Mouse (Mus musculus): ENCODE results near the gene Mycbpap. TPM values are rescaled to one million over a fixed set of nuclear protein-coding genes. Genes with fewer than 3 reads are reported as not detected.
A peak's percentile ranks its signal among the peaks of the same experiment; 100 is the strongest.

Mycbpap gene
- polyA plus RNA-seq, 1 experiment from 2014 or later: 5.0 TPM

DNA sequence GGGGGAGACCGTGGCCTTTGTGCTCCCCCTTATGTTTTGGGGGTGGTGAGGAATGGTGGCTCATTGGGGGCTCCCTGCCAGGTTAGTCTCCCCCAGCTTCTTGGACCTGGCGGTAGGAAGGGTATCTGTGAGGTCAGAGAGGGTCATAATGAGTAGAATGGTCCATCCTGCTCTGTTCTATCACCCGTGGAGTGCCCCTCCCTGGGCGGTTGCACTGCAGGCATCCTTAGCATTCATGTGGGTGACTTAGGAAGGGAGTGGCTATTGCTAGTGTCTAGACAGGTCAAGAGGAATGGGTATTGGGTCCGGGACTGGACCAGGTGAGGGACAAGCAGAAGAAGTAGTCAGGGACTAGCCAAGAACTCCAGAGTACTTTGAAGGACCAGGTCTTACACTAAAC, 36.3 kb downstream of the Mycbpap start:
- Histone ChIP-seq H3K4me3 (no peak overlapping the region), H3K36me3 (no peaks in the 10 kb centered on the region), H3K27ac (0 out of 2 replicates have a peak overlapping the region, but pooled peaks have one; percentile 5), H3K9me3 (replicated peaks) (no peaks in the 10 kb centered on the region), H3K4me1 (peaks cover 54% of the 10 kb centered on the region), H3K27me3 (ENCODE audit: low read depth, poor library complexity, severe bottlenecking) (peaks cover 42% of the 10 kb centered on the region)
- no peak for DNase-seq (ENCODE audit: low spot score)
- WGBS: 83% methylated on average over 5 of the region's 5 CpGs

DNA sequence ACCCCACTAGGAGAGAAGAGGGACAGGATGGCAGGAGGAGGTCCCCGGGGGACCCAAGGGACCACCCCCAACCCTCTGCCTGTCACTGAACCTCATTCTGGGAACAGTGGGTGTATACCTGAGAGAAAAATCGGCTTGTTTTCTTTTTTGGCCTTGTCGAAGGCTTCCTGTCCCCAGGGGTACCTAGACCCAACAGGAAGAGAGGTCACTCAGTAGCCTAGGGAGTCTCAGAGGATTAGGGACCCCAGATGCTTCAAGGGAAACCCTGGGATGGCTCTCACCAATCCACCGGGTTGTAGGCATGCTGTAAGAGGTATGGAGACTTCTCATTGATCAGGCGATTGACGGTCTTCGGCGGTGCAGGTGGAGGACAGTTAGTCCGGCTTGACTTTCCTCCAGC, 36.9 kb downstream of the Mycbpap start:
- WGBS: 89% methylated on average over 9 of the region's 9 CpGs

DNA sequence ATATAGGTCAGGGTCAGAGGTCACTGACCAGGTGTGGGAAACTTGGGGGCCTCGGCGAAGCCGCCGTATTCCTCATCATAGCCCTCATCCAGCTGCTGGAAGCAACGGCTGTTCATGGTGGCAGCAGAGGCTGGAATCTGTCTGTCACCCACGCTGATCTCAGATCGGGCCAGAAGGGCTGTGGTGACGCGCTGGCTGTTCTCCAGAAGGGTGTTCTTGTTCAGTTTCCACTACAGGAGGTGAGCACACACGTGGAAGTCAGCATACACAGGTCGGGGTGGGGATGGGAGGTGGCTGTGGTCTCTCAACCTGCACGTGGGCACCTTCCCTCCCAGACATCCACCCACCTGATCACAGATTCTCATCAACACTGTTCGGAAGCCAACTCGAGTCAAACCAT, 37.6 kb downstream of the Mycbpap start:
- H3K27ac ChIP-seq: peak overlapping the region; percentile 42; the same call in 1 of the 2 replicates
- H3K27me3 ChIP-seq (ENCODE audit: low read depth, poor library complexity, severe bottlenecking): peaks cover 36% of the 10 kb centered on the region
- no peak for DNase-seq (ENCODE audit: low spot score)
- 0 out of 2 replicates have a peak overlapping the region, but pooled peaks have one; percentile 9 for H3K4me3 ChIP-seq
- H3K9me3 ChIP-seq (replicated peaks): no peaks in the 10 kb centered on the region
- WGBS: 58% methylated on average over 14 of the region's 14 CpGs
- H3K36me3 ChIP-seq: no peaks in the 10 kb centered on the region
- peaks cover 41% of the 10 kb centered on the region for H3K4me1 ChIP-seq

More for the DNA sequence above, 36.9 kb downstream of the Mycbpap start:
- Histone ChIP-seq H3K27ac (no peak overlapping the region), H3K27me3 (ENCODE audit: low read depth, poor library complexity, severe bottlenecking) (peaks cover 40% of the 10 kb centered on the region), H3K4me3 (no peak overlapping the region), H3K36me3 (no peaks in the 10 kb centered on the region), H3K9me3 (replicated peaks) (no peaks in the 10 kb centered on the region), H3K4me1 (peaks cover 48% of the 10 kb centered on the region)
- DNase-seq (ENCODE audit: low spot score): no peak

DNA sequence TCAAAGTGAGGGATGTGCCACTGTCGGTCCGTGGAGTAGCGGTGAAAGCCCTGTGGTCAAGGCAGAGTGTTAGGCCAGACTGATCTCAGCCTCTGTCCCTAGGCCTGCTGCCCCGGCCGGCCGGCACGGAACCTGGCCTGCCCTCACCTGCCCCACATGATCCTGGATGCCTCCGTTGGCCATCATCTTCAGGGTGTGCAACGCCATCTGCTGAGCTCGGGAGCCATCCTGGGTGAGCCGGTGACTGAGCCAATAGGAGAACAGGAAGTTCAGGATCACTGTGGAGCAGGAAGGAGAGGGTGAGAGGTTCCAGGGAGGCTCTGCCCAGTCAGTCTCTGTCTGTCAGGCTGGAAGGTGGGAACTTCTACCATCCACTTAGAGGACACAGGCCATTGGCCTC, 38.1 kb downstream of the Mycbpap start:
- Histone ChIP-seq H3K4me1 (peaks cover 38% of the 10 kb centered on the region), H3K27ac (peak overlapping the region; percentile 42; the same call in 1 of the 2 replicates), H3K36me3 (no peaks in the 10 kb centered on the region), H3K9me3 (replicated peaks) (no peaks in the 10 kb centered on the region), H3K27me3 (ENCODE audit: low read depth, poor library complexity, severe bottlenecking) (peaks cover 38% of the 10 kb centered on the region), H3K4me3 (no peak overlapping the region)
- no peak for DNase-seq (ENCODE audit: low spot score)
- WGBS: 61% methylated on average over 11 of the region's 11 CpGs

DNA sequence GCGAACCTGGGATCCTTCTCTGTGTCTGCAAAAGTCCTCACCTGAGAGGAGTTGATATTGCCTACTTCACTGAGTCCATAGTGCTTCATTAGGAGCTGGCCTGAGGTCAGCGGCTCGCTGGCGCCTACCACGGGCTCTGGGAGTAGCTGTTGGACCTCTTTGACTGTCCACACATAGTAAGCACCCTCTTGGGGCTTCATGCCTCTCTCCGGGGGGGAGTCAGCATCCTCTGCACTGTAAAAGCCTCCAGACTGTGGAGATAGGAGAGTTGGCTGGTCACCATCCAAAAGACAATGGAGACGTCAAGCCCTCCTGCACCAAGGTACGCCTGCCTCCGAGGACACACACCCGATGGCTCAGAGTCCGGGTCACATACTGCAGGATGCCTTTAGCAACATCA, 38.8 kb downstream of the Mycbpap start:
- Histone ChIP-seq H3K27me3 (ENCODE audit: low read depth, poor library complexity, severe bottlenecking) (peaks cover 45% of the 10 kb centered on the region), H3K27ac (no peak overlapping the region), H3K9me3 (replicated peaks) (no peaks in the 10 kb centered on the region), H3K4me1 (peaks cover 36% of the 10 kb centered on the region), H3K36me3 (no peaks in the 10 kb centered on the region), H3K4me3 (no peak overlapping the region)
- no peak for DNase-seq (ENCODE audit: low spot score)
- 94% methylated on average over 11 of the region's 11 CpGs for WGBS

DNA sequence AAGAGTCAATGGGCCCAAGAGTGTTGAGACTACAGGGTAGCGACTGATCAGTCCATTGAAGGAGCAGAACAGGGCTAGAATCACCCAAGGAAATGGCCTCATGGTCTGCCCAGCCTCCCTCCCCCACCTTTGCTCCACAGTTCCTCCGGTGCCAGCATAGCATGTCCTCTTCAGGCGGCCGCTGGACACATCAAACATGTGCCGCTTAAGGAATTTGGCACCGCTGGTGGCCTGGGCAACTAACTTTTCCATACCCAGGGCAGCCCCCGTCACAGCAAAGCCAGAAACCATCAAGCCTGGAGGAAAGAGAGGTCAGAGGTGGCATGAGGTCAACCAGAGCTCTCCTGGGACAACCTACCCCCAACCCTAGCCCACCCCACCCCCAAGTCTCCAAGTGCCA, 39.6 kb downstream of the Mycbpap start:
- Histone ChIP-seq H3K4me1 (peaks cover 36% of the 10 kb centered on the region), H3K36me3 (no peaks in the 10 kb centered on the region), H3K27me3 (ENCODE audit: low read depth, poor library complexity, severe bottlenecking) (peaks cover 53% of the 10 kb centered on the region), H3K27ac (no peak overlapping the region), H3K9me3 (replicated peaks) (no peaks in the 10 kb centered on the region), H3K4me3 (no peak overlapping the region)
- no peak for DNase-seq (ENCODE audit: low spot score)
- 88% methylated on average over 7 of the region's 7 CpGs for WGBS

DNA sequence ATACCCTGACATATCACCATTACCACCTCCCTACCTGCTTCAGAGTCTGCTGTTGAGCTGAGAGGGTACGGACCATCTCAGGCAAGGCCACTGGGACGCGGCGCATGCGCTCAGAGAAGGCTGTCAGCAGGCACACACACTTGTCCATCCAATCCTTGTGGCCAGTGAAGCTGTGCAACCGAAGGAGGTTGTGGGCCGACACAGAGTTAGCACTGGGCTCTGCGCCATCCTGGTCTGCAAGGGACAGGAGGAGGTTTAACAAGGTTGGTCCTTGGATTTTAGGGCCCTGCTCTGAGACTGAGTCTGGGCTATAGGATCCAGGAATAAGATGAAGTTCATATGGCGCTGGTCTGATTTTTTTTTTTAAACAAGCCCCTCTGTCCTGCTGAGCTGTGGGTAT, 41.2 kb downstream of the Mycbpap start:
- no peak for DNase-seq (ENCODE audit: low spot score)
- 94% methylated on average over 9 of the region's 9 CpGs for WGBS
- Histone ChIP-seq H3K27me3 (ENCODE audit: low read depth, poor library complexity, severe bottlenecking) (peaks cover 64% of the 10 kb centered on the region), H3K36me3 (no peaks in the 10 kb centered on the region), H3K9me3 (replicated peaks) (no peaks in the 10 kb centered on the region), H3K27ac (no peak overlapping the region), H3K4me1 (peaks cover 43% of the 10 kb centered on the region), H3K4me3 (no peak overlapping the region)

DNA sequence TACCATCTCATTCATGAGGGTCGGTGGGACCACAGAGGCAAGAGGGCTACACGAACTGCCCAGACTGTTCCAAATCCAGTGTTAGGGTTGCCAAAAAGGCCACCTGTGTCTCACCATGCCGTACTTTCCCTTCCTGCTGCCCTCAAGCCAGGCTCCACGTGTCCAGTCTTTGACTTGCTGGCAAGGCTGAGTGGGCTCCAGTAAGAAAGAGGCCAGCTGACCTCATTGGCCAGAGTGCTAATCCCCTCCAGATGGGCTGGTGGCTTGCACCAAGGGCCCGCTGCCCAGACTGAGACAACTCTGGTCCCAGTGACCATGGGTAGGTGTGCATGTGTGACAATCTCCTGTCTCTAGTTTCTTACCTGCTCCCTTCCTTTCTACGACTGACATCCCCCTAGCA, 43.9 kb downstream of the Mycbpap start:
- peaks cover 61% of the 10 kb centered on the region for H3K27me3 ChIP-seq (ENCODE audit: low read depth, poor library complexity, severe bottlenecking)
- H3K9me3 ChIP-seq (replicated peaks): no peaks in the 10 kb centered on the region
- H3K27ac ChIP-seq: peak overlapping the region; percentile 54
- no peaks in the 10 kb centered on the region for H3K36me3 ChIP-seq
- 55% methylated on average over 6 of the region's 6 CpGs for WGBS
- H3K4me3 ChIP-seq: peak overlapping the region; percentile 14; the same call in 1 of the 2 replicates
- DNase-seq (ENCODE audit: low spot score): no peak
- peaks cover 56% of the 10 kb centered on the region for H3K4me1 ChIP-seq

DNA sequence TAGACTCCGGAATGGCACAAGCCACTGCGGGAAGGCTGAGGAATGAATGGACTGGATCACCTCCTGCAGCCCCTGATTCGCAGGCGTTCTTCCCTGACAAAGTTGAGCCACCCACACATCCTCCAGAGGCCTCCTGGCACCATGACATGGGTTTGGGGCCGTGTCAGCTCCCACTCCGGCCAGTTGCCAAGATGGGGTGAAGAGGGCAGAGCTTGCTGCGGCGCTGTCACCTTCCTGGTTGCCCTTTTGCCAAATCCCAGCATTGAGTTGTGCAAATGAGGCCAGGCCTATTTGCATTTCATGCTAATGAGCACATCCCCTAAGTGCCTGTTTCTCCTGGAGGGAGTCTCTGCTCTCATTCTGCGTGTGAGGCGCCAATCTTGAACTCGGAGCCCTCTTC, 45.8 kb downstream of the Mycbpap start:
- 0 out of 2 replicates have a peak overlapping the region, but pooled peaks have one; percentile 0 for H3K27ac ChIP-seq
- no peaks in the 10 kb centered on the region for H3K9me3 ChIP-seq (replicated peaks)
- peaks cover 73% of the 10 kb centered on the region for H3K4me1 ChIP-seq
- no peak overlapping the region for H3K4me3 ChIP-seq
- no peak for DNase-seq (ENCODE audit: low spot score)
- H3K27me3 ChIP-seq (ENCODE audit: low read depth, poor library complexity, severe bottlenecking): peaks cover 56% of the 10 kb centered on the region
- 23% methylated on average over 11 of the region's 11 CpGs for WGBS
- no peaks in the 10 kb centered on the region for H3K36me3 ChIP-seq

DNA sequence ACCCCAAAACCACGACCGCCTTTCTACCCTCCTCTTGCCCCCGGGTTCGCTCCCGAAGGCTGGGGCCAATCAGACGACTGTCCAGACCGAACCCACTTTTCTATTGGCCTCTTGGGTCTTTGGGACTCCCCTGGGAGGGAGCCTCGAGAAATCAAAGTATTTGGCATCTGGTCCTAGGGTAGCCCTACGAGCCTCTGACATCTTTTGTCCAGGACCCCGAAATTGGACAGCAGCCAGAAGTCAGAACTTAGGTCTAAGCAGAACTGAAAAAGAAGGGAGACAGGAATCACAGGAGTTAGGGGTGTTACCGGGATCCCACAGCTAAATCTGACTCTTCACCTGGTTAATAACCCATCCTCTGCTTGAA, 47.0 kb downstream of the Mycbpap start:
- 2% methylated on average over 11 of the region's 11 CpGs for WGBS
- Histone ChIP-seq H3K4me1 (peaks cover 84% of the 10 kb centered on the region), H3K36me3 (no peaks in the 10 kb centered on the region), H3K4me3 (peak overlapping the region; percentile 89), H3K27ac (peak overlapping the region; percentile 94), H3K9me3 (replicated peaks) (no peaks in the 10 kb centered on the region), H3K27me3 (ENCODE audit: low read depth, poor library complexity, severe bottlenecking) (peaks cover 56% of the 10 kb centered on the region)
- DNase-seq (ENCODE audit: low spot score): no peak

DNA sequence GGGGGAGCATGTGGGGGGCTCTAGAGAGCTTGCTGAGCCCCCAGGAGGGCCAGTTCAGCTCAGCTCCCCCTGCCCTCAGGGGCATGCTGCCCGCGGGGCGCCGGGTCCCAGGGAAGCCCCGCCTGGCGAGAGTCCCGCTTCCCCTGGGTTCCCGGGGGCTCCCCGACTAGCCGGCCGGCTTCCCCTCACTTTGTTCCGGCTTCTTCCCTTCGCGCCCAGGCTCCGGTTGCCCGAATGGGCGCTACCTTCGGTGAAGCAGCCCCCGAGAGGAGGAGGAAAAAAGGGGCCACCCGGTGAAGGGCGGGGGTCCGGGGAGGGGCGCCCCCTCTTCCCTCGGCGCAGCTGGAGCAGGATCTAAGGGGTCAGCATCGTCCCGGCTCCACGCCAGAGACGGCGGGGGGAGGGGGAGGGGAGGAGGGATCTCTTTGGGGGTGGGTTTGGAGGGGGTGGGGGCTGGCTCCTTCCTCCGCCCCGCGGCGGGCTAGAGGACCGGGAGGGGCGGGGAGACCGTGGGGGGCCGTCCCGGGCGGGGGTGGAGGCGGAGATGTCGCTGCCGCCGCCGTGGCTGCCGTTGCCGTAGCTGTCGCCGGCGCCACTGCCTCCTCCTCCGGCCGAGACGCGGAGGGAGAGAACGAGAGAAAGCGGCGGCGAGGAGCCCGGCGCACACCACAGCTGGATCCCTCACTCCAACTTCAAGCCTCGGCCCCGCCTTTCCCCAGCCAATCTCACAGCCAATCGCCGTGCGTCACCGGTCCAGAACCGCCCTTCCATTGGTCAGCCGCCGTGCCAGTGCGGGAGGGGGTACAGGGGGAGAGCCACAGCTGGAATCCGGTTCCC, 47.6 kb downstream of the Mycbpap start, which contains the start of gene Cacna1g:
Gene Cacna1g (minus strand): TSS at position 492 of the 837 bp plus-strand sequence.
- Histone ChIP-seq H3K4me1 (peaks cover 90% of the 10 kb centered on the region), H3K27me3 (ENCODE audit: low read depth, poor library complexity, severe bottlenecking) (peaks cover 53% of the 10 kb centered on the region)

DNA sequence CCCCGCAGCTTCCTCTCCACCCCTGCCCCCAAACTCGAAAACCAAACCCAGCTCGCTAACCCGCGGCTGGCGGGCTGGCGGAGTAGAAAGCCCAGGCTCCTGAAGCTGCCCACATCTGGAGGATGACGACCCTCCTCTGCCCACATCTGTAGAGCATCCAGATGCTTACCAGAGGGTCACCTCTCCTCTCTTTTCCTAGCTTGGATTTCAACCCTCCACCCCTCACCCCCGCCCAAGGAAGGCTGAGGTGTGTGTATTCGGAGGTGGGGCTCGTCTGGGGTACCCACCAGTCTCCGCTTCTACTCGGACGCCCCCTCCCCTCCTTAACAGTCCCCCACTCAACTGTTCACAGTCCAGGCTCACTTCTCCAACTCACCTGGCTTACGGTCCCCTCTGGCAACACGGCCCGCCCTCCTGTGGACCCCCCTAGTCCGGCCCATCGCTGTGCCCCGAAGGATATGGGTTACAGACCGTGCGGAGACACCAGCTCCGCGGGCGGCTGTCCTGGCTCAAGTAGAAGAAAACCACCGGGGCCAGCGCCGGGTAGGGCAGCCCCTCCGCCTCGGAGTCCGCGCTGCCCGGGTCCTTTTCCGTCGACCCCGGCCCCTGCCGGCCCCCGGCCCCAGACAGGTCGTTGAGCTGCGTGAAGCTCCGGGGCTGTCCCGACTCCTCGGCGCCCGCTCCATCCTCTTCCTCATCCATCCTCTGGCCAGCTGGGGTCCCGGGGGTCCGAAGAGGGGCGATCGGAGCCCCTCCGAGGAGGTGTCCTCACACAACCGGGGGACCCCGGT, 48.4 kb downstream of the Mycbpap start:
- Histone ChIP-seq H3K4me1 (peaks cover 97% of the 10 kb centered on the region), H3K9me3 (replicated peaks) (no peaks in the 10 kb centered on the region), H3K27me3 (ENCODE audit: low read depth, poor library complexity, severe bottlenecking) (peaks cover 46% of the 10 kb centered on the region), H3K4me3 (peak overlapping the region; percentile 89), H3K27ac (peak overlapping the region; percentile 94), H3K36me3 (peaks cover 6% of the 10 kb centered on the region)
- WGBS: under 1% methylated on average over 52 of the region's 52 CpGs
- DNase-seq (ENCODE audit: low spot score): peak; percentile 71

More for the DNA sequence above, 47.6 kb downstream of the Mycbpap start, which contains the start of gene Cacna1g:
- Histone ChIP-seq H3K9me3 (replicated peaks) (no peaks in the 10 kb centered on the region), H3K27ac (peak within 1 kb of the TSS; percentile 94), H3K36me3 (no peaks in the 10 kb centered on the region), H3K4me3 (peak within 1 kb of the TSS; percentile 89)
- peak; percentile 93 for DNase-seq (ENCODE audit: low spot score)
- WGBS: under 1% methylated on average over 51 of the region's 71 CpGs

DNA sequence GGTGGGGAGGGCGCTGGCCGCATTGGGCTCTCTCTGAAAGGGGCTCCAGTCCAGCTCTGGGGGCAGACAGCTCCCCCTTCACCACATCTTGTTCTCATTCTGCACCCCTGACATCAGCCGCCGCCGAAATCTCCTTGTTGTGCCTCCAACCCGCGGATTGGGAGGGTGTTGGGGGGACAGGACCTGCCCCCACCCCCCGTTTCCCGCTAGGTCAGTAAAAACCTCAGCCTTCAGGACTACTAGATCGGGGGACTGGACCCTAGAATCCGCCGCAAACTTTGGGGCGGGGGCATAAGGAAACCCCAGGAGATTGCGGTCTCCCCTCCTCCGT, 49.0 kb downstream of the Mycbpap start:
- under 1% methylated on average over 15 of the region's 15 CpGs for WGBS
- Histone ChIP-seq H3K4me1 (peaks cover 97% of the 10 kb centered on the region), H3K27me3 (ENCODE audit: low read depth, poor library complexity, severe bottlenecking) (peaks cover 40% of the 10 kb centered on the region), H3K9me3 (replicated peaks) (no peaks in the 10 kb centered on the region), H3K36me3 (peaks cover 10% of the 10 kb centered on the region), H3K4me3 (peak overlapping the region; percentile 89), H3K27ac (peak overlapping the region; percentile 94)
- no peak for DNase-seq (ENCODE audit: low spot score)

Measured in limb, embryonic 10.5 days (tissue).